Mouse (Mus musculus): ENCODE data around the gene Csrnp2.

GRCm38 (mm10) chr15:100515121-100515520 lies 19.8 kb upstream of the Csrnp2 start:
- TF ChIP-seq CTCF (IDR thresholded peaks at IDR 0.05; ENCODE audit: insufficient read depth, low read length) (no peak), POLR2A (IDR thresholded peaks at IDR 0.05; ENCODE audit: borderline replicate concordance, extremely low read depth, low read depth, low read length) (no peak)
